Mouse (Mus musculus) MEL (cell line): ENCODE data around the gene Mccc1. TPM values are rescaled to one million over a fixed set of nuclear protein-coding genes. Genes with fewer than 3 reads are reported as not detected.

ENCODE experiments used
- DNase-seq: peaks from one replicate; pipeline ENCODE4 v3.0.0; 2011; ENCODE audit warnings: low read depth, low spot score
- H3K27ac ChIP-seq: 2 replicates; pipeline ENCODE4 v1.5.1; 2012; ENCODE audit warnings: low read depth, mild to moderate bottlenecking, control low read depth, low read length, moderate library complexity; ENCODE audit not compliant: control insufficient read depth
- H3K27me3 ChIP-seq, 2 experiments: fragments of 150-350 bp in 1 of 2; sonication (generic) in 1 of 2; 2 replicates each; pipeline ENCODE4 v1.6.1; 2012; ENCODE audit warnings: low read length in 2 of 2, mild to moderate bottlenecking in 2 of 2, improper control_type of control experiment in 1 of 2, moderate library complexity in 1 of 2; ENCODE audit not compliant: insufficient read depth in 2 of 2, control insufficient read depth in 1 of 2
- H3K36me3 ChIP-seq, 2 experiments: 2 replicates each; pipeline ENCODE4 v1.6.1; 2012 to 2014; ENCODE audit warnings: low read length in 2 of 2, improper control_type of control experiment in 1 of 2, inconsistent platforms in 1 of 2, mild to moderate bottlenecking in 1 of 2; ENCODE audit not compliant: insufficient read depth in 2 of 2, control insufficient read depth in 1 of 2
- H3K4me1 ChIP-seq, 2 experiments: fragments of 150-350 bp in 1 of 2; sonication (generic) in 1 of 2; 2 replicates each; pipeline ENCODE4 v1.6.1; 2012; ENCODE audit warnings: low read length in 2 of 2, improper control_type of control experiment in 1 of 2, mild to moderate bottlenecking in 1 of 2; ENCODE audit not compliant: insufficient read depth in 2 of 2, control insufficient read depth in 1 of 2
- H3K4me3 ChIP-seq, 2 experiments: fragments of 150-350 bp in 1 of 2; sonication (generic) in 1 of 2; 2 replicates each; pipeline ENCODE4 v1.5.1; 2012; ENCODE audit warnings: low read depth in 2 of 2, low read length in 2 of 2, mild to moderate bottlenecking in 2 of 2, moderate library complexity in 2 of 2, control low read depth in 1 of 2, improper control_type of control experiment in 1 of 2; ENCODE audit not compliant: control insufficient read depth in 1 of 2, insufficient read depth in 1 of 2
- H3K79me2 ChIP-seq: 2 replicates; pipeline ENCODE4 v1.6.1; 2012; ENCODE audit warnings: mild to moderate bottlenecking, low read length, moderate library complexity; ENCODE audit not compliant: control insufficient read depth, poor library complexity, insufficient read depth
- H3K9ac ChIP-seq: 2 replicates; pipeline ENCODE4 v1.6.1; 2012; ENCODE audit warnings: low read depth, mild to moderate bottlenecking, control low read depth, low read length, moderate library complexity; ENCODE audit not compliant: control insufficient read depth, poor library complexity, severe bottlenecking
- H3K9me3 ChIP-seq: fragments of 150-350 bp; sonication (generic); replicated peaks from 2 replicates; pipeline ENCODE4 v1.6.1; 2012; ENCODE audit warnings: mild to moderate bottlenecking, low read length, improper control_type of control experiment, moderate library complexity; ENCODE audit not compliant: insufficient read depth
- CHD1 ChIP-seq: IDR thresholded peaks from 2 replicates; pipeline ENCODE4 v1.6.1; 2012; ENCODE audit warnings: low read depth, mild to moderate bottlenecking, inconsistent platforms, low read length, improper control_type of control experiment
- CTCF ChIP-seq, 3 experiments: IDR thresholded peaks in 2 of 3; conservative IDR thresholded peaks in 1 of 3; 2 replicates each; pipeline ENCODE4 v1.5.1; 2011 to 2012; ENCODE audit warnings: low read length in 3 of 3, low read depth in 2 of 3, mild to moderate bottlenecking in 2 of 3, improper control_type of control experiment in 1 of 3, inconsistent platforms in 1 of 3, mixed read lengths in 1 of 3, moderate library complexity in 1 of 3; ENCODE audit not compliant: control insufficient read depth in 1 of 3, insufficient read depth in 1 of 3, poor library complexity in 1 of 3, severe bottlenecking in 1 of 3
- EP300 ChIP-seq, 2 experiments: IDR thresholded peaks; 2 replicates each; pipeline ENCODE4 v1.6.1; 2011; ENCODE audit warnings: improper control_type of control experiment in 2 of 2, low read length in 2 of 2, low read depth in 1 of 2, mild to moderate bottlenecking in 1 of 2
- ETS1 ChIP-seq: IDR thresholded peaks from 2 replicates; pipeline ENCODE4 v1.6.1; 2012; ENCODE audit warnings: low read depth, mild to moderate bottlenecking, inconsistent platforms, low read length, improper control_type of control experiment, moderate library complexity
- HCFC1 ChIP-seq: IDR thresholded peaks from 2 replicates; pipeline ENCODE4 v1.6.1; 2012; ENCODE audit warnings: low read depth, mild to moderate bottlenecking, inconsistent platforms, low read length, improper control_type of control experiment, moderate library complexity
- KAT2A ChIP-seq: conservative IDR thresholded peaks from 2 replicates; pipeline ENCODE4 v1.6.1; 2012; ENCODE audit warnings: low read depth, low read length, improper control_type of control experiment, inconsistent platforms
- MAFK ChIP-seq: IDR thresholded peaks from 2 replicates; pipeline ENCODE4 v1.6.1; 2011; ENCODE audit warnings: low read depth, mild to moderate bottlenecking, low read length, improper control_type of control experiment, borderline replicate concordance
- MAZ ChIP-seq: IDR thresholded peaks from 2 replicates; pipeline ENCODE4 v1.6.1; 2012; ENCODE audit warnings: low read depth, mild to moderate bottlenecking, inconsistent platforms, low read length, improper control_type of control experiment
- MXI1 ChIP-seq: IDR thresholded peaks from 2 replicates; pipeline ENCODE4 v1.6.1; 2011; ENCODE audit warnings: mild to moderate bottlenecking, low read depth, low read length, improper control_type of control experiment
- MYC ChIP-seq: IDR thresholded peaks from 2 replicates; pipeline ENCODE4 v1.6.1; 2011; ENCODE audit warnings: low read depth, mild to moderate bottlenecking, low read length, improper control_type of control experiment, moderate library complexity
- POLR2A ChIP-seq, 2 experiments: IDR thresholded peaks; 2 replicates each; pipeline ENCODE4 v1.6.1; 2011 to 2012; ENCODE audit warnings: low read length in 2 of 2, mild to moderate bottlenecking in 2 of 2, control low read depth in 1 of 2, improper control_type of control experiment in 1 of 2, low read depth in 1 of 2, moderate library complexity in 1 of 2; ENCODE audit not compliant: control insufficient read depth in 1 of 2, insufficient read depth in 1 of 2, poor library complexity in 1 of 2
- POLR2AphosphoS2 ChIP-seq: IDR thresholded peaks from 2 replicates; pipeline ENCODE4 v1.6.1; 2011; ENCODE audit warnings: low read length, improper control_type of control experiment
- POLR2AphosphoS5 ChIP-seq: IDR thresholded peaks from 2 replicates; pipeline ENCODE4 v1.6.1; 2012; ENCODE audit warnings: low read depth, borderline replicate concordance, mild to moderate bottlenecking, inconsistent platforms, low read length, moderate library complexity, mixed read lengths
- RAD21 ChIP-seq: IDR thresholded peaks from 2 replicates; pipeline ENCODE4 v1.6.1; 2011; ENCODE audit warnings: mild to moderate bottlenecking, low read depth, low read length, improper control_type of control experiment
- SIN3A ChIP-seq: IDR thresholded peaks from 2 replicates; pipeline ENCODE4 v1.6.1; 2012; ENCODE audit warnings: low read length, improper control_type of control experiment, inconsistent platforms
- SMC3 ChIP-seq: IDR thresholded peaks from 2 replicates; pipeline ENCODE4 v1.6.1; 2011; ENCODE audit warnings: low read depth, low read length, improper control_type of control experiment
- TBP ChIP-seq: IDR thresholded peaks from 2 replicates; pipeline ENCODE4 v1.8.0; 2011; ENCODE audit warnings: low read depth, low read length, improper control_type of control experiment
- USF1 ChIP-seq: IDR thresholded peaks from 2 replicates; pipeline ENCODE4 v1.6.1; 2014; ENCODE audit warnings: low read depth, mild to moderate bottlenecking, inconsistent platforms, low read length, improper control_type of control experiment, moderate library complexity
- ZC3H11A ChIP-seq: IDR thresholded peaks from 2 replicates; pipeline ENCODE4 v1.6.1; 2012; ENCODE audit warnings: low read depth, mild to moderate bottlenecking, inconsistent platforms, low read length, improper control_type of control experiment
- ZMIZ1 ChIP-seq: IDR thresholded peaks from 2 replicates; pipeline ENCODE4 v1.6.1; 2012; ENCODE audit warnings: low read depth, mild to moderate bottlenecking, inconsistent platforms, low read length, improper control_type of control experiment, moderate library complexity
- polyA plus RNA-seq, 2 experiments: library from polyadenylated mRNA; stranded (reverse) in 1 of 2; unstranded in 1 of 2; fragments of >175 nt in 1 of 2; fragments of >200 nt in 1 of 2; gene quantifications; 2 replicates each; pipeline versions ENCODE4 v1.2.1 to v1.2.4; 2012; ENCODE audit warnings: low replicate concordance in 2 of 2, low read depth in 1 of 2; ENCODE audit not compliant: insufficient read length in 2 of 2, insufficient read depth in 1 of 2, missing spikeins in 1 of 2
- total RNA-seq: library from RNA; depleted of rRNA; stranded (reverse); fragments of 300-350 nt; gene quantifications from 2 replicates; pipeline ENCODE4 v1.2.3, GENCODE M21; 2012

Mccc1 gene
- total and polyA plus RNA-seq, 3 experiments: 4.0 to 14.7 TPM; not detected in 1

GRCm38 (mm10) chr3:35940520-35941135, 59.9 kb downstream of the Mccc1 start:
- Histone ChIP-seq H3K9me3 (no peaks in the 10 kb centered on the region), H3K27ac (no peak overlapping the region)

GRCm38 (mm10) chr3:35940047-35940446, 60.4 kb downstream of the Mccc1 start:
- TF ChIP-seq ETS1 (no peak), MAFK (no peak), ZMIZ1 (no peak), CTCF (IDR thresholded peaks at IDR 0.05 in 2 of 3, conservative IDR thresholded peaks at IDR 0.05 in 1 of 3; ENCODE audit: control insufficient read depth in 1 of 3, insufficient read depth in 1 of 3, low read depth in 2 of 3, low read length in 3 of 3, poor library complexity in 1 of 3, severe bottlenecking in 1 of 3) (no peak), RAD21 (no peak), USF1 (no peak), SIN3A (no peak), MYC (no peak), SMC3 (no peak), CHD1 (no peak)
- H3K27me3 ChIP-seq: no peaks in the 10 kb centered on the region
- no peak for DNase-seq
- no peak overlapping the region for H3K9ac ChIP-seq
- peaks cover 5% of the 10 kb centered on the region for H3K79me2 ChIP-seq
- H3K9me3 ChIP-seq: no peaks in the 10 kb centered on the region
- no peak overlapping the region for H3K27ac ChIP-seq
- H3K4me1 ChIP-seq: no peaks in the 10 kb centered on the region
- no peak overlapping the region for H3K4me3 ChIP-seq
- H3K36me3 ChIP-seq: peaks cover 0 to 2% of the 10 kb centered on the region in 2 experiments; a peak in 1 of 4 replicates

More at GRCm38 (mm10) chr3:35940520-35941135, 59.9 kb downstream of the Mccc1 start:
- Histone ChIP-seq H3K9ac (no peak overlapping the region), H3K27me3 (no peaks in the 10 kb centered on the region), H3K4me3 (no peak overlapping the region), H3K79me2 (peaks cover 2% of the 10 kb centered on the region), H3K36me3 (no peaks in the 10 kb centered on the region), H3K4me1 (no peaks in the 10 kb centered on the region)
- no peak for TF ChIP-seq ZC3H11A
- TF ChIP-seq ZMIZ1: no peak
- no peak for TF ChIP-seq POLR2A (IDR thresholded peaks at IDR 0.05; ENCODE audit: control insufficient read depth in 1 of 2, insufficient read depth in 1 of 2, low read depth in 1 of 2, low read length in 2 of 2, poor library complexity in 1 of 2)
- no peak for TF ChIP-seq EP300 (IDR thresholded peaks at IDR 0.05; ENCODE audit: low read depth in 1 of 2, low read length in 2 of 2)
- no peak for TF ChIP-seq KAT2A
- TF ChIP-seq POLR2AphosphoS2: no peak
- no peak for TF ChIP-seq MXI1
- no peak for TF ChIP-seq HCFC1
- TF ChIP-seq POLR2AphosphoS5: no peak
- TF ChIP-seq CHD1: no peak
- TF ChIP-seq MYC: no peak
- no peak for TF ChIP-seq MAZ
- no peak for TF ChIP-seq TBP
- no peak for DNase-seq
